Mouse (Mus musculus): ENCODE measurements around the gene Pgls.

DNA sequence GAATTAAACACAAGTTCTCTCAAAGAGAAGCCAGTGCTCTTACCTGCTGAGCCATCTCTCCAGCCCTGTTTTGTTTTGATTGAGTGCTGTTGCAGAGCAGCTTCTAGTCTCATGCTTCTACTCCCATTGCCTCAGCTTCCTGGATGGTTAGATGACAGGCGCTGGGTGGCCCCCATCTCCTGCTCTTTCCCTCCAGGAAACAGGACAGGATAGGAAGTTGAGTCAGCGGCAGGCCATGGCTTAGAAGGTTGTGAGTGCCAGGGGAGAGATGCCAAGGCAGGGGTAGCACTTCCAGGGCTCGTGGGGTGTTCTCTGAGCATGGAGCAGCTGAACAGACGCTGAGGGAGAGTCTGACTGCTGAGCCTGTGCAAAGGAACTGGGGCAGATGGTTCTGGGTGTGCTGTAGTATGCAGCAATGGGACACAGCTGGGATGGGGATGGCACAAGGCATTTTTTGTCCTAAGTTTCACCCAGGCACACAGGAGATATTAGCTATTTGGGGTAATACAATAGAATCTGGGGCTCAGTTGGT, 14.1 kb upstream of the Pgls start:
- TF ChIP-seq CTCF (IDR thresholded peaks at IDR 0.05; ENCODE audit: low read depth, low read length) (no peak), GATA1 (IDR thresholded peaks at IDR 0.05; ENCODE audit: borderline replicate concordance, low read length) (no peak)
